Mouse (Mus musculus) gastrocnemius, postnatal 36 days (tissue): ENCODE results near the gene Eps15l1. TPM values are rescaled to one million over a fixed set of nuclear protein-coding genes. Genes with fewer than 3 reads are reported as not detected.

Experiments used
- DNase-seq, 2 experiments: peaks; one replicate each; pipeline ENCODE4 v3.0.0; 2022
- intact Hi-C: fragments of 180-260 bp; cut with DNase I; formaldehyde crosslinking; loops from one replicate; pipeline ENCODE4 v1.15.1; 2025
- total RNA-seq, 2 experiments: library from RNA; stranded (reverse); gene quantifications; 2 replicates each; pipeline ENCODE4 v1.2.3; 2021

Eps15l1 gene
- total RNA-seq, 2 experiments from 2014 or later = 23.2 to 24.6 TPM

GRCm38 (mm10) chr8:72353700-72354045 is 67.6 kb downstream of the Eps15l1 start:
- no peak for DNase-seq
- intact Hi-C loops = no loop called here

- DNase-seq = no peak
- intact Hi-C loops = no loop called here
Measured at GRCm38 (mm10) chr8:72352951-72353699, 68.1 kb downstream of the Eps15l1 start.

- intact Hi-C loops = no loop called here
- no peak for DNase-seq
Measured at GRCm38 (mm10) chr8:72351405-72352005, 69.8 kb downstream of the Eps15l1 start.

- intact Hi-C loops = no loop called here
Measured at GRCm38 (mm10) chr8:72350727-72351126, 70.5 kb downstream of the Eps15l1 start.

GRCm38 (mm10) chr8:72349838-72350237 is 71.4 kb downstream of the Eps15l1 start:
- intact Hi-C loops = no loop called here
- DNase-seq = no peak

More at GRCm38 (mm10) chr8:72350727-72351126, 70.5 kb downstream of the Eps15l1 start:
- DNase-seq = no peak

GRCm38 (mm10) chr8:72348956-72349355 is 72.3 kb downstream of the Eps15l1 start:
- DNase-seq = no peak
- intact Hi-C loops = no loop called here

- no peak for DNase-seq
- intact Hi-C loops = no loop called here
Measured at GRCm38 (mm10) chr8:72348114-72348513, 73.1 kb downstream of the Eps15l1 start.

- intact Hi-C loops = no loop called here
- DNase-seq = no peak
Measured at GRCm38 (mm10) chr8:72347553-72347952, 73.7 kb downstream of the Eps15l1 start.

- DNase-seq = no peak
- intact Hi-C loops = no loop called here
Measured at GRCm38 (mm10) chr8:72343725-72344124, 77.5 kb downstream of the Eps15l1 start.

GRCm38 (mm10) chr8:72342556-72343300 is 78.5 kb downstream of the Eps15l1 start:
- intact Hi-C loops = no loop called here
- DNase-seq = no peak

- intact Hi-C loops = no loop called here
- DNase-seq = no peak
Measured at GRCm38 (mm10) chr8:72337034-72337433, 84.2 kb downstream of the Eps15l1 start.

- intact Hi-C loops = no loop called here
- no peak for DNase-seq
Measured at GRCm38 (mm10) chr8:72336273-72336672, 85.0 kb downstream of the Eps15l1 start.

- no peak for DNase-seq
- intact Hi-C loops = no loop called here
Measured at GRCm38 (mm10) chr8:72334144-72334641, 87.1 kb downstream of the Eps15l1 start.

GRCm38 (mm10) chr8:72333429-72334143 is 87.7 kb downstream of the Eps15l1 start:
- no peak for DNase-seq
- intact Hi-C loops = no loop called here

GRCm38 (mm10) chr8:72331631-72332030 is 89.6 kb downstream of the Eps15l1 start:
- no peak for DNase-seq
- intact Hi-C loops = no loop called here

- intact Hi-C loops = no loop called here
- DNase-seq = no peak
Measured at GRCm38 (mm10) chr8:72330806-72331516, 90.3 kb downstream of the Eps15l1 start.

GRCm38 (mm10) chr8:72329116-72329515 is 92.1 kb downstream of the Eps15l1 start:
- no peak for DNase-seq
- intact Hi-C loops = no loop called here

GRCm38 (mm10) chr8:72324708-72325107 is 96.6 kb downstream of the Eps15l1 start:
- no peak for DNase-seq
- intact Hi-C loops = no loop called here

- no peak for DNase-seq
- intact Hi-C loops = no loop called here
Measured at GRCm38 (mm10) chr8:72324036-72324706, 97.1 kb downstream of the Eps15l1 start.
